Mouse (Mus musculus) spleen, adult 18-20 months (tissue): Measurements from ENCODE around the gene Ndufa12.

Source experiments
- DNase-seq, 2 experiments: peaks; one replicate each; pipeline ENCODE4 v3.0.0; 2022; ENCODE audit warnings: mixed read lengths in 2 of 2

The Ndufa12 gene

GRCm38 (mm10) chr10:94198482-94199405 lies at the start of gene Ndufa12:
Gene Ndufa12 (plus strand): TSS chr10:94198720.
- peak; percentile 88 to 94 for DNase-seq

GRCm38 (mm10) chr10:94151488-94151887 lies 47.0 kb upstream of the Ndufa12 start:
- no peak for DNase-seq

GRCm38 (mm10) chr10:94153841-94154240 lies 44.7 kb upstream of the Ndufa12 start:
- DNase-seq = no peak

- DNase-seq = no peak
These were observed 39.6 kb upstream of the Ndufa12 start for GRCm38 (mm10) chr10:94158962-94159361.

- no peak for DNase-seq
These were observed 39.1 kb upstream of the Ndufa12 start for GRCm38 (mm10) chr10:94159406-94159805.

- DNase-seq = no peak
These were observed 37.3 kb upstream of the Ndufa12 start for GRCm38 (mm10) chr10:94161051-94161765.

- no peak for DNase-seq
These were observed 36.5 kb upstream of the Ndufa12 start for GRCm38 (mm10) chr10:94162031-94162430.

- DNase-seq = no peak
These were observed 34.2 kb upstream of the Ndufa12 start for GRCm38 (mm10) chr10:94164104-94164845.

GRCm38 (mm10) chr10:94165426-94165825 lies 33.1 kb upstream of the Ndufa12 start:
- no peak for DNase-seq

- DNase-seq = no peak
These were observed 31.3 kb upstream of the Ndufa12 start for GRCm38 (mm10) chr10:94167051-94167750.

- DNase-seq = no peak
These were observed 26.9 kb upstream of the Ndufa12 start for GRCm38 (mm10) chr10:94171440-94172130.

GRCm38 (mm10) chr10:94172137-94172536 lies 26.4 kb upstream of the Ndufa12 start:
- no peak for DNase-seq

GRCm38 (mm10) chr10:94172706-94173105 lies 25.8 kb upstream of the Ndufa12 start:
- no peak for DNase-seq

- DNase-seq = no peak
These were observed 23.9 kb upstream of the Ndufa12 start for GRCm38 (mm10) chr10:94174652-94175051.

GRCm38 (mm10) chr10:94183199-94183598 lies 15.3 kb upstream of the Ndufa12 start:
- no peak for DNase-seq

GRCm38 (mm10) chr10:94204973-94205372 lies 6.5 kb downstream of the Ndufa12 start:
- DNase-seq = no peak

- no peak for DNase-seq
These were observed 12.4 kb downstream of the Ndufa12 start for GRCm38 (mm10) chr10:94210718-94211618.

- no peak for DNase-seq
These were observed 13.2 kb downstream of the Ndufa12 start for GRCm38 (mm10) chr10:94211725-94212124.

- no peak for DNase-seq
These were observed 26.7 kb downstream of the Ndufa12 start for GRCm38 (mm10) chr10:94225026-94225750.
